Mouse (Mus musculus) cerebellum, adult 8-10 months (tissue): ENCODE data around the gene Gba.
"Not testable (repeated sequence)": the region's sequence is repeated elsewhere in the genome, so short reads cannot be mapped to it uniquely, and the experiment has no call there.

ENCODE experiments used
- DNase-seq: peaks from one replicate; pipeline ENCODE4 v3.0.0; 2022

Gba gene

GRCm38 (mm10) chr3:89202253-89203141 is at the start of gene Gba:
Gene Gba (plus strand): TSS chr3:89202928.
- peak; percentile 86 for DNase-seq

GRCm38 (mm10) chr3:89156951-89157350 is 45.8 kb upstream of the Gba start:
- no peak for DNase-seq

- no peak for DNase-seq
Measured at GRCm38 (mm10) chr3:89158651-89159050, 44.1 kb upstream of the Gba start.

GRCm38 (mm10) chr3:89159211-89159610 is 43.5 kb upstream of the Gba start:
- no peak for DNase-seq

- DNase-seq, result no peak
Measured at GRCm38 (mm10) chr3:89159616-89160344, 42.9 kb upstream of the Gba start, which contains the start of gene Hcn3. Gene Hcn3 (minus strand): TSS chr3:89160196.

GRCm38 (mm10) chr3:89161207-89161606 is 41.5 kb upstream of the Gba start:
- DNase-seq, result not testable (repeated sequence)

- DNase-seq, result no peak
Measured at GRCm38 (mm10) chr3:89161786-89162185, 40.9 kb upstream of the Gba start.

GRCm38 (mm10) chr3:89163123-89163522 is 39.6 kb upstream of the Gba start:
- DNase-seq, result no peak

GRCm38 (mm10) chr3:89163643-89164245 is 39.0 kb upstream of the Gba start:
- DNase-seq, result no peak

GRCm38 (mm10) chr3:89164506-89165267 is 38.0 kb upstream of the Gba start, which contains the start of gene Clk2:
Gene Clk2 (plus strand): TSS chr3:89164795.
- peak; percentile 90 for DNase-seq

GRCm38 (mm10) chr3:89165268-89165870 is 37.4 kb upstream of the Gba start:
- DNase-seq, result no peak

GRCm38 (mm10) chr3:89166945-89167344 is 35.8 kb upstream of the Gba start:
- no peak for DNase-seq

- no peak for DNase-seq
Measured at GRCm38 (mm10) chr3:89174844-89175243, 27.9 kb upstream of the Gba start.

- DNase-seq, result no peak
Measured at GRCm38 (mm10) chr3:89175544-89175943, 27.2 kb upstream of the Gba start.

GRCm38 (mm10) chr3:89176421-89176820 is 26.3 kb upstream of the Gba start:
- DNase-seq, result no peak

- peak; percentile 78 for DNase-seq
Measured at GRCm38 (mm10) chr3:89177242-89178106, 25.3 kb upstream of the Gba start, which contains the start of gene Scamp3. Gene Scamp3 (plus strand): TSS chr3:89177473.

- no peak for DNase-seq
Measured at GRCm38 (mm10) chr3:89178107-89178385, 24.7 kb upstream of the Gba start.

- no peak for DNase-seq
Measured at GRCm38 (mm10) chr3:89179056-89179455, 23.7 kb upstream of the Gba start.

GRCm38 (mm10) chr3:89181749-89182500 is 20.8 kb upstream of the Gba start:
- DNase-seq, result no peak

GRCm38 (mm10) chr3:89182531-89183057 is 20.1 kb upstream of the Gba start:
- DNase-seq, result no peak
